Mouse (Mus musculus) layer of hippocampus, adult 9-10 months (tissue): ENCODE measurements around the gene Ryr3.
"Not testable (repeated sequence)": the region's sequence is repeated elsewhere in the genome, so short reads cannot be mapped to it uniquely, and the experiment has no call there.

Source experiments
- DNase-seq: peaks from one replicate; pipeline ENCODE4 v3.0.0; 2022; ENCODE audit warnings: low spot score

The Ryr3 gene

GRCm38 (mm10) chr2:113095184-113095583 is 121.7 kb downstream of the Ryr3 start:
- DNase-seq: no peak

GRCm38 (mm10) chr2:113094088-113094487 is 122.8 kb downstream of the Ryr3 start:
- no peak for DNase-seq

- no peak for DNase-seq
Observed at GRCm38 (mm10) chr2:113092756-113093155, 124.1 kb downstream of the Ryr3 start.

- DNase-seq: not testable (repeated sequence)
Observed at GRCm38 (mm10) chr2:113091316-113091715, 125.6 kb downstream of the Ryr3 start.

GRCm38 (mm10) chr2:113076396-113076795 is 140.5 kb downstream of the Ryr3 start:
- no peak for DNase-seq

- no peak for DNase-seq
Observed at GRCm38 (mm10) chr2:113059367-113059766, 157.5 kb downstream of the Ryr3 start.

GRCm38 (mm10) chr2:113058914-113059313 is 158.0 kb downstream of the Ryr3 start:
- peak; percentile 63 for DNase-seq

- DNase-seq: no peak
Observed at GRCm38 (mm10) chr2:113058116-113058515, 158.8 kb downstream of the Ryr3 start.

GRCm38 (mm10) chr2:113055591-113055990 is 161.3 kb downstream of the Ryr3 start:
- DNase-seq: no peak

GRCm38 (mm10) chr2:113049831-113050230 is 167.1 kb downstream of the Ryr3 start:
- DNase-seq: no peak

GRCm38 (mm10) chr2:113036550-113036949 is 180.3 kb downstream of the Ryr3 start:
- DNase-seq: no peak

GRCm38 (mm10) chr2:113030689-113031088 is 186.2 kb downstream of the Ryr3 start:
- DNase-seq: no peak

- no peak for DNase-seq
Observed at GRCm38 (mm10) chr2:113019896-113020295, 197.0 kb downstream of the Ryr3 start.

GRCm38 (mm10) chr2:113018278-113018677 is 198.6 kb downstream of the Ryr3 start:
- DNase-seq: no peak

- no peak for DNase-seq
Observed at GRCm38 (mm10) chr2:113016236-113016635, 200.7 kb downstream of the Ryr3 start.

GRCm38 (mm10) chr2:113008961-113009740 is 207.7 kb downstream of the Ryr3 start:
- no peak for DNase-seq

GRCm38 (mm10) chr2:112998498-112998897 is 218.4 kb downstream of the Ryr3 start:
- no peak for DNase-seq

GRCm38 (mm10) chr2:112982908-112983510 is 233.9 kb downstream of the Ryr3 start:
- no peak for DNase-seq

- no peak for DNase-seq
Observed at GRCm38 (mm10) chr2:112966807-112967625, 249.9 kb downstream of the Ryr3 start.

- no peak for DNase-seq
Observed at GRCm38 (mm10) chr2:112948931-112949330, 268.0 kb downstream of the Ryr3 start.

GRCm38 (mm10) chr2:112931776-112932175 is 285.1 kb downstream of the Ryr3 start:
- no peak for DNase-seq

- DNase-seq: no peak
Observed at GRCm38 (mm10) chr2:112913796-112914195, 303.1 kb downstream of the Ryr3 start.

- DNase-seq: peak; percentile 39
Observed at GRCm38 (mm10) chr2:112912611-112913010, 304.3 kb downstream of the Ryr3 start.
